Comparison of ENCODE assay signal across 19 mouse cellular contexts in the genomic region with DNA sequence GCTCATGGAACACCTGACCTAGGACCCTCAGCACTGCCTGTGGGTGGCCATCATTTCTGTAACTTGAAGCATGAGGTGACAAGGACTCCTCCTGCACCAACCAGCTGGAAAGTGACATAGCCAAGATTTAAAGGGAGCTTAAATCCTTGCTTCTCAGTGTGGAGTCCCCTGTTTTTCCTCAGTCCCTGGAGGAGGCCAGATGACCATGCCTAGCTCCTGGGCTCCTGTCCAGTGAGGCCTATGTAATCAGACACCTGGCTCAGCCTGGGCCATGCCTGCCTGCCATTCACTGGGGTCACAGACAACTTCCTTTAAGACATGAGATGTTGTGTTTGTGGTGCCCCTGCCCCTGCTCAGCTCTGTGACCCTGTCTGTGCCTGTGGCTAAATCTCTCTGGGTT. TPM values are rescaled to one million over a fixed set of nuclear protein-coding genes. Genes with fewer than 3 reads are reported as not detected.
DNase-seq lines count a peak whose midpoint lies in the region; ATAC-seq and TF ChIP-seq lines count a peak whose summit lies in the region.
"Had no signal": no experiment of that assay in that cellular context is flagged by ENCODE, and none has a peak within 500 bp of the region (broad histone marks: within the 10 kb centered on the region; RNA-seq: fewer than 3 reads in every experiment).

No protein-coding gene starts in this region.

- H3K27ac ChIP-seq in kidney, embryonic 14.5 days (ENCODE audit: low read depth, low read length), result no peak overlapping the region
- H3K27ac ChIP-seq in cerebellum, adult 2 months (ENCODE audit: insufficient read depth, low read length), result no peak overlapping the region
- H3K27ac ChIP-seq: embryonic facial prominence, embryonic 13.5 days; forebrain, embryonic 13.5 days; hindbrain, embryonic 15.5 days had no signal

- ATAC-seq in kidney, embryonic 14.5 days (ENCODE audit: low FRiP score, low TSS enrichment), result 0 out of 2 replicates have a peak, but pooled peaks have one; percentile 68
- ATAC-seq: forebrain, embryonic 13.5 days; forebrain, postnatal 0 days; intestine, embryonic 16.5 days had no signal

- no peak overlapping the region for H3K4me2 ChIP-seq in kidney, embryonic 14.5 days (replicated peaks; ENCODE audit: low read depth, low read length)
- H3K4me2 ChIP-seq: embryonic facial prominence, embryonic 13.5 days; forebrain, embryonic 13.5 days; heart, embryonic 12.5 days; hindbrain, embryonic 15.5 days had no signal

- no peak overlapping the region for H3K4me3 ChIP-seq in kidney, embryonic 14.5 days (ENCODE audit: low read length)
- H3K4me3 ChIP-seq in cerebellum, adult 2 months (replicated peaks; ENCODE audit: insufficient read depth, low read depth, low read length), result no peak overlapping the region
- H3K4me3 ChIP-seq: embryonic facial prominence, embryonic 13.5 days; forebrain, embryonic 13.5 days; heart, embryonic 12.5 days; hindbrain, embryonic 15.5 days had no signal

- no peaks in the 10 kb centered on the region for H3K27me3 ChIP-seq in kidney, embryonic 14.5 days (ENCODE audit: control insufficient read depth, insufficient read depth, low read length)
- H3K27me3 ChIP-seq in cerebellum, adult 2 months (ENCODE audit: control insufficient read depth, insufficient read depth, low read length), result no peaks in the 10 kb centered on the region
- H3K27me3 ChIP-seq: embryonic facial prominence, embryonic 13.5 days; hindbrain, embryonic 15.5 days had no signal

- TF ChIP-seq CTCF in cerebellum, adult 2 months (IDR thresholded peaks at IDR 0.05; ENCODE audit: borderline replicate concordance, insufficient read depth, low read depth, low read length), result no peak

- no peak for DNase-seq in kidney, adult 18-20 months
- DNase-seq in brain, adult 2 months (ENCODE audit: low read depth, low spot score), result peak; percentile 55
- peak; percentile 39 to 52 for DNase-seq in cerebellum, adult 2 months
- DNase-seq in cerebellum, postnatal 25 days, result peak; percentile 38 to 51
- DNase-seq in heart, postnatal 10 days, result no peak
- DNase-seq: adrenal gland, adult 2 months; adrenal gland, postnatal 25 days; forebrain, postnatal 0 days; gastrocnemius, postnatal 14 days; heart, postnatal 36 days had no signal

- no peaks in the 10 kb centered on the region for H3K4me1 ChIP-seq in kidney, embryonic 14.5 days (ENCODE audit: control insufficient read depth, insufficient read depth, low read length)
- H3K4me1 ChIP-seq in cerebellum, adult 2 months (ENCODE audit: control insufficient read depth, insufficient read depth, low read length), result peaks cover 16% of the 10 kb centered on the region
- H3K4me1 ChIP-seq: embryonic facial prominence, embryonic 13.5 days; forebrain, embryonic 13.5 days; heart, embryonic 12.5 days had no signal

- H3K36me3 ChIP-seq in kidney, embryonic 14.5 days (ENCODE audit: control insufficient read depth, insufficient read depth, low read length), result no peaks in the 10 kb centered on the region
- H3K36me3 ChIP-seq: embryonic facial prominence, embryonic 13.5 days; heart, embryonic 12.5 days; hindbrain, embryonic 15.5 days had no signal

- intact Hi-C loops in heart, postnatal 10 days (cut with DNase I), result no loop called here

- TF ChIP-seq POLR2A in cerebellum, adult 2 months (IDR thresholded peaks at IDR 0.05; ENCODE audit: borderline replicate concordance, insufficient read depth, low read length), result no peak

- no peak overlapping the region for H3K9ac ChIP-seq in kidney, embryonic 14.5 days (ENCODE audit: low read depth, low read length)
- H3K9ac ChIP-seq: embryonic facial prominence, embryonic 13.5 days; forebrain, embryonic 13.5 days; forebrain, postnatal 0 days; heart, embryonic 12.5 days; hindbrain, embryonic 15.5 days had no signal

- H3K9me3 ChIP-seq in kidney, embryonic 14.5 days (ENCODE audit: control insufficient read depth, low read length), result no peaks in the 10 kb centered on the region
- H3K9me3 ChIP-seq: embryonic facial prominence, embryonic 13.5 days; forebrain, embryonic 13.5 days; heart, embryonic 12.5 days; hindbrain, embryonic 15.5 days had no signal

RNA-seq across cellular contexts. Expression of a gene that starts 36.1 kb away (rescaled TPM):
- 0.29 and 0.47 TPM in 2 replicates for polyA plus RNA-seq in kidney, embryonic 14.5 days (2014; fragmentation: Nextera tagmentation; extraction: Ambion mirVana)
- 217 and 230 TPM in 2 replicates for polyA plus RNA-seq in cerebellum, adult 2 months (2012; rRNA removed)
- under 1 TPM; 0.55 TPM for total RNA-seq in heart, postnatal 10 days (2021)

RNA-seq across cellular contexts. Expression of a gene that starts 52.5 kb away (rescaled TPM):
- 0.11 TPM in 2 replicates for polyA plus RNA-seq in kidney, embryonic 14.5 days (2014; fragmentation: Nextera tagmentation; extraction: Ambion mirVana)
- 158 and 216 TPM in 2 replicates for polyA plus RNA-seq in cerebellum, adult 2 months (2012; rRNA removed)
- not detected for total RNA-seq in heart, postnatal 10 days (2021)
- total RNA-seq: granulocyte monocyte progenitor cell, adult 5-6 weeks; heart, adult 8-10 months; heart, postnatal 36 days had no signal
- polyA plus RNA-seq: heart, embryonic 12.5 days; heart, embryonic 16.5 days had no signal

Comparison
In these comparisons a context has a peak if more than half of its experiments do, and no peak if none do; other contexts are left out.
1. DNase-seq: peak in brain, adult 2 months (single experiment), cerebellum, adult 2 months (2 of 2) and cerebellum, postnatal 25 days (2 of 2); none in kidney, adult 18-20 months (single experiment) and heart, postnatal 10 days (0 of 2).
2. RNA of a gene that starts 36.1 kb away (polyA plus RNA-seq): 217 to 230 TPM in cerebellum, adult 2 months; 0.29 to 0.47 TPM in kidney, embryonic 14.5 days; every median in the first group is over 100 times any median in the second.
3. RNA of a gene that starts 52.5 kb away (polyA plus RNA-seq): 158 to 216 TPM in cerebellum, adult 2 months; 0.11 TPM in kidney, embryonic 14.5 days; every median in the first group is over 100 times any median in the second.